Mouse (Mus musculus) layer of hippocampus, postnatal 25 days (tissue): ENCODE results near the gene Hmgn3. TPM values are rescaled to one million over a fixed set of nuclear protein-coding genes. Genes with fewer than 3 reads are reported as not detected.
"Not testable (repeated sequence)": the region's sequence is repeated elsewhere in the genome, so short reads cannot be mapped to it uniquely, and the experiment has no call there.

Experiments used
- DNase-seq, 2 experiments: peaks; one replicate each; pipeline ENCODE4 v3.0.0; 2022; ENCODE audit warnings: mixed read lengths in 2 of 2, low spot score in 1 of 2; ENCODE audit errors: extremely low spot score in 1 of 2
- total RNA-seq, 2 experiments: library from RNA; stranded (reverse); gene quantifications; 2 replicates each; pipeline ENCODE4 v1.2.3; 2021

Gene Hmgn3
- total RNA-seq, result 100 to 1,000 TPM in 1 of 2 experiments, 10 to 100 TPM in 1; 88.5 to 103 TPM

GRCm38 (mm10) chr9:83146446-83147188, at the start of gene Hmgn3:
TSS of gene Hmgn3 (minus strand) at chr9:83146685.
- peak; percentile 81 to 86 for DNase-seq

- no peak for DNase-seq
Measured at GRCm38 (mm10) chr9:83195765-83196164, 49.3 kb upstream of the Hmgn3 start.

- no peak for DNase-seq
Measured at GRCm38 (mm10) chr9:83195007-83195406, 48.5 kb upstream of the Hmgn3 start.

GRCm38 (mm10) chr9:83187752-83188151, 41.3 kb upstream of the Hmgn3 start:
- no peak for DNase-seq

GRCm38 (mm10) chr9:83145591-83146445, 667 bp downstream of the Hmgn3 start:
- DNase-seq, result peak; percentile 63 to 83

- DNase-seq, result no peak
Measured at GRCm38 (mm10) chr9:83129831-83130230, 16.7 kb downstream of the Hmgn3 start.

- no peak for DNase-seq
Measured at GRCm38 (mm10) chr9:83127840-83128239, 18.6 kb downstream of the Hmgn3 start.

- DNase-seq, result not testable (repeated sequence)
Measured at GRCm38 (mm10) chr9:83126482-83126881, 20.0 kb downstream of the Hmgn3 start.

GRCm38 (mm10) chr9:83119211-83119610, 27.3 kb downstream of the Hmgn3 start:
- no peak for DNase-seq

GRCm38 (mm10) chr9:83117486-83117885, 29.0 kb downstream of the Hmgn3 start:
- no peak for DNase-seq

GRCm38 (mm10) chr9:83116774-83117474, 29.6 kb downstream of the Hmgn3 start:
- DNase-seq, result no peak

- no peak for DNase-seq
Measured at GRCm38 (mm10) chr9:83115676-83116075, 30.8 kb downstream of the Hmgn3 start.

GRCm38 (mm10) chr9:83113800-83114217, 32.7 kb downstream of the Hmgn3 start:
- no peak for DNase-seq

- DNase-seq, result no peak
Measured at GRCm38 (mm10) chr9:83112305-83112768, 34.1 kb downstream of the Hmgn3 start.

GRCm38 (mm10) chr9:83111789-83112188, 34.7 kb downstream of the Hmgn3 start:
- no peak for DNase-seq

GRCm38 (mm10) chr9:83111117-83111686, 35.3 kb downstream of the Hmgn3 start:
- DNase-seq, result no peak

- no peak for DNase-seq
Measured at GRCm38 (mm10) chr9:83110406-83111116, 35.9 kb downstream of the Hmgn3 start.

GRCm38 (mm10) chr9:83109705-83110104, 36.8 kb downstream of the Hmgn3 start:
- DNase-seq, result no peak

GRCm38 (mm10) chr9:83108821-83109220, 37.7 kb downstream of the Hmgn3 start:
- no peak for DNase-seq

GRCm38 (mm10) chr9:83103785-83104184, 42.7 kb downstream of the Hmgn3 start:
- no peak for DNase-seq
